Mouse (Mus musculus): ENCODE results near the gene Csf2rb2. TPM values are rescaled to one million over a fixed set of nuclear protein-coding genes. Genes with fewer than 3 reads are reported as not detected.
A peak's percentile ranks its signal among the peaks of the same experiment; 100 is the strongest.
"Not testable (repeated sequence)": the region's sequence is repeated elsewhere in the genome, so short reads cannot be mapped to it uniquely, and the experiment has no call there.

The Csf2rb2 gene
- polyA plus RNA-seq, 1 experiment from 2014 or later = 0.06 TPM

DNA sequence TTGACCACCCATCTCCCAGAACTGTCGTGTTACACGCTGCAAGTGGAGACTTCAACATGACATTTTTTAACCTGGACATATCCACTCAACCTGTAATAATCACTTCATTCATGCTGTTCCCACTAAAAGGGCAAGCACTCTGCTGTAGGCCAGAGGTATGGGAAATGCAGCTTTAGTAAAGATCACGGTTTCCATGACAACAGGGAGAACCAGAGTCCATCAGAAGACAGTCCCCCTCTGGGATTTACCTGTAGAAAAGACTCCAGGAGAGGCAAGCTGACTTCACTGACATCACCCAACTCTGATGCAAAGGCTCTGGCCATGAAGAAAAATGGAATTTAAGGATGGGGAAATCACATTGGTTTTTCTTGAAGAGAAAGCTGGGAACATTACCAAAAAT lies 42.2 kb downstream of the Csf2rb2 start:
- H3K9ac ChIP-seq (ENCODE audit: low read depth, low read length) = no peak overlapping the region
- no peak for ATAC-seq
- H3K4me3 ChIP-seq (ENCODE audit: low read length) = no peak overlapping the region
- no peaks in the 10 kb centered on the region for H3K27me3 ChIP-seq (replicated peaks; ENCODE audit: control insufficient read depth, insufficient read depth, low read length)
- H3K4me1 ChIP-seq (ENCODE audit: control insufficient read depth, insufficient read depth, low read depth, low read length) = no peaks in the 10 kb centered on the region
- no peaks in the 10 kb centered on the region for H3K9me3 ChIP-seq (ENCODE audit: control insufficient read depth, low read length)
- no peak overlapping the region for H3K4me2 ChIP-seq (ENCODE audit: low read length)
- no peak overlapping the region for H3K27ac ChIP-seq (ENCODE audit: low read depth, low read length)
- 73% methylated on average over 3 of the region's 3 CpGs for WGBS
- no peaks in the 10 kb centered on the region for H3K36me3 ChIP-seq (ENCODE audit: control insufficient read depth, insufficient read depth, low read length)

DNA sequence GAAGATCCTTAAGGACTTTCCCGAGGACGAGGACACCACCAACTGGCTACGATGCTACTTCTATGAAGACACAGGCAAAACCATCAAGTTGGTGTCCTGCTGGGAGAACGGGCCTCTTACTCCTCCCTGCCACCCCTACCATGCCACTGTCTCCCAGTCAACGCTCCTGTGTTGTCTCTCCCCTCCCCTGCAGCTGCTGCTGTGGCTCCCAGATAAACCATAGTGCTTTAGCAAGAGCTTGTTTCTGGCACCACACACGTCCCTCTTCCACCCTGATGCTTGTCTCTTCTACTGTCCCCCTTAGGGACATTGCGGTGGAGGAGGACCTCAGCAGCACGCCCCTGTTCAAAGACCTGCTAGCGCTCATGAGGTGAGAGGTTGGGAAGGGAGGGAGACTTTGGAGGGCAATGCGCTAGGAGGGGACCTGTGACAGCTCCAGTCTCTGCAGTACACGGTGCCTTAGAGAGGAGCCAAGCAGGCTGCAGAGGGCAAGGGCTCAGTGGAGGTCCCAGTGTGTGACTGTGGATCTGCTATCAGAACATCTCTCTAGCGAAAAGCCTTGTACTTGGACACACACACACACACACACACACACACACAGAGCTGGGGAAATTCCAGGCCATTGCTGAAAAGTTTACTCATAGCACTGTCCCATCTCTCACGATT lies 44.7 kb downstream of the Csf2rb2 start:
- no peak overlapping the region for H3K4me2 ChIP-seq (ENCODE audit: low read length)
- ATAC-seq = no peak
- H3K4me3 ChIP-seq (ENCODE audit: low read length) = no peak overlapping the region
- no peaks in the 10 kb centered on the region for H3K36me3 ChIP-seq (ENCODE audit: control insufficient read depth, insufficient read depth, low read length)
- 77% methylated on average over 13 of the region's 13 CpGs for WGBS
- no peak overlapping the region for H3K9ac ChIP-seq (ENCODE audit: low read depth, low read length)
- H3K27me3 ChIP-seq (replicated peaks; ENCODE audit: control insufficient read depth, insufficient read depth, low read length) = no peaks in the 10 kb centered on the region
- H3K27ac ChIP-seq (ENCODE audit: low read depth, low read length) = no peak overlapping the region
- no peaks in the 10 kb centered on the region for H3K9me3 ChIP-seq (ENCODE audit: control insufficient read depth, low read length)
- H3K4me1 ChIP-seq (ENCODE audit: control insufficient read depth, insufficient read depth, low read depth, low read length) = no peaks in the 10 kb centered on the region

DNA sequence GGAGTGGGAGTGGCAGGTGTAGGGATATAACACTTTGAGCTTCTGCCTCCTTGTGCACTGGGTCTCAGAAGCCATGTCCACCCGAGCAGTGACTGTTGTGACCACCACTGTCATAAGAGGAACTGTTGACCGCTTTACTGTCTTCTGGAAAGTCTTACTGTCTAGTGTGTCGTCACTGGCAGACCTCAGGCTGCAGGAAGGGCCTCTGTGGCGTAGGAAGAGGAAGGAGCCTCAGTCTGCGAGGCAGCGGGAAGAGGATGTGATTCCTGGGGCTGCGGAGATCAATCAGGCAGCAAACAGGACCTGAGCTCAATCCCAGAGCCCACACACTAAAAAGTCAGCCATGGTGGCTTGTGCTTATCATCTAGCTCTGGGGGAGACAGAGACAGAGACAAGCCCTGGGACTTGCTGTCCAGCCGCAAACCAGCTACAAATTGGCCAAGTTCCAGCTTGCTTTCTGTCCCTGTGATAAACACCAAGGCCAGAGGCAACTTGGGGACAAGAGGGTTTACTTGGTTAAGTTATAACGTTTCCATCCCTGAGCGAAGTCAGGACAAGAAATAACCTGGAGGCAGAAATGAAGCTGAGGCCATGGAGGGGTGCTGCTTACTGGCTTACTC lies 47.2 kb downstream of the Csf2rb2 start:
- H3K4me2 ChIP-seq (ENCODE audit: low read length) = no peak overlapping the region
- ATAC-seq = no peak
- H3K9me3 ChIP-seq (ENCODE audit: control insufficient read depth, low read length) = no peaks in the 10 kb centered on the region
- no peaks in the 10 kb centered on the region for H3K4me1 ChIP-seq (ENCODE audit: control insufficient read depth, insufficient read depth, low read depth, low read length)
- no peaks in the 10 kb centered on the region; the same call in 1 of the 2 replicates for H3K27me3 ChIP-seq (replicated peaks; ENCODE audit: control insufficient read depth, insufficient read depth, low read length)
- H3K4me3 ChIP-seq (ENCODE audit: low read length) = no peak overlapping the region
- WGBS = 82% methylated on average over 10 of the region's 10 CpGs
- no peak overlapping the region for H3K27ac ChIP-seq (ENCODE audit: low read depth, low read length)
- no peak overlapping the region; the same call in 1 of the 2 replicates for H3K9ac ChIP-seq (ENCODE audit: low read depth, low read length)
- no peaks in the 10 kb centered on the region for H3K36me3 ChIP-seq (ENCODE audit: control insufficient read depth, insufficient read depth, low read length)

DNA sequence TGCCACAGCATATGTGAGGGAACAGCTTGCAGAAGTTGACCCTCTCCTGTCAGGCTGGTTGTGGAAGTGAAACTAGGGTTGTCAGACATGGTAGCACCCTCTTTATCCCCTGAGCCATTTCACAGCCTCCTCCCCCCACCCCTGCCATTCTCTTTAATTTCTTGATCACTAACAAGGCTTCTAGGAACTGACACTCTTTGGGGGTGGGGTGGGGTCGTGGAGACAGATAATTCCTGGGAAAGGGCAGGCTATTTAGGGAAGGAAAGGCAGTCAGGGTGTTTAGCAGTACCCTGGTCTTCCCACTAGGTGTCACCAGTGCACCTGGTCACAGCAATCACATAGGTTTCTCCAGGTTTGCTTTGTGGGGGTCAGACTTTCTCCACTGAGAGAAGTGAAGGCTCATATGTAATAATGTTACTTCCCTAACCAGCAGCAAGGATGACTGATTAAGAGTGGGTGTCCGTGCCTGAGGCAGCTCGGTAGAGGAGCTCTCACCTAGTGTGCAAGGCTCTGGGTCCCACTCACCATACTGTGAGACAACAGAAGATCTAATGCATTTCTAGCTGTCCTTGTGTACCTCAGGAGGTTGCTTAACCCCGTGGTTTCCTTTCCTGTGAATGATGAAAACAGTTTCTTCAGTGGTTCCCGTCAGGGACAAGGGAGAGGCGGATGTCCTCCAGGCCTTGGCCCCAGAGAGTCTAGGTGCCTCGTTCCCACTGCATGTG lies 48.0 kb downstream of the Csf2rb2 start:
- H3K27me3 ChIP-seq (replicated peaks; ENCODE audit: control insufficient read depth, insufficient read depth, low read length) = no peaks in the 10 kb centered on the region; the same call in 1 of the 2 replicates
- peak overlapping the region; percentile 5; the same call in 1 of the 2 replicates for H3K9ac ChIP-seq (ENCODE audit: low read depth, low read length)
- H3K4me3 ChIP-seq (ENCODE audit: low read length) = no peak overlapping the region
- no peak overlapping the region for H3K27ac ChIP-seq (ENCODE audit: low read depth, low read length)
- H3K4me1 ChIP-seq (ENCODE audit: control insufficient read depth, insufficient read depth, low read depth, low read length) = no peaks in the 10 kb centered on the region
- no peaks in the 10 kb centered on the region for H3K36me3 ChIP-seq (ENCODE audit: control insufficient read depth, insufficient read depth, low read length)
- peak; percentile 73 for ATAC-seq
- no peaks in the 10 kb centered on the region for H3K9me3 ChIP-seq (ENCODE audit: control insufficient read depth, low read length)
- WGBS = 35% methylated on average over 7 of the region's 7 CpGs
- H3K4me2 ChIP-seq (ENCODE audit: low read length) = no peak overlapping the region

DNA sequence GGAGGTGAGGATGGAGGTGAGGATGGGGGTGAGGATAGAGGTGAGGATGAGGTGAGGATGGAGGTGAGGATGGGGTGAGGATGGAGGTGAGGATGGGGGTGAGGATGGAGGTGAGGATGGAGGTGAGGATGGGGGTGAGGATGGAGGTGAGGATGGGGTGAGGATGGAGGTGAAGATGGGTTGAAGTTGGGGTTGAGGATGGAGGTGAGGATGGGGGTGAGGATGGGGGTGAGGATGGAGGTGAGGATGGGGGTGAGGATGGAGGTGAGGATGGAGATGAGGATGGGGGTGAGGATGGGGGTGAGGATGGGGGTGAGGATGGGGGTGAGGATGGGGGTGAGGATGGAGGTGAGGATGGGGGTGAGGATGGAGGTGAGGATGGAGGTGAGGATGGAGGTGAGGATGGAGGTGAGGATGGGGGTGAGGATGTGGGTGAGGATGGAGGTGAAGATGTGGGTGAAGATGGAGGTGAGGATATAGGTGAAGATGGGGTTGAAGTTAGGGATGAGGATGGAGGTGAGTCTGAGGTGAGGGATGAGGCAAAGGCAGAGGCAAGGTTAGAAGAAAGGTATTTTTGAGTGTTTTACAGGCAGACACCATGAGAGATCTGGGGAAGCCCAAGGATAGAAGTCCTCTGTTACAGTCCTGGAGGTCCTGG lies 48.8 kb downstream of the Csf2rb2 start:
- H3K27me3 ChIP-seq (replicated peaks; ENCODE audit: control insufficient read depth, insufficient read depth, low read length); ATAC-seq; H3K36me3 ChIP-seq (ENCODE audit: control insufficient read depth, insufficient read depth, low read length); H3K9ac ChIP-seq (ENCODE audit: low read depth, low read length); H3K9me3 ChIP-seq (ENCODE audit: control insufficient read depth, low read length); H3K27ac ChIP-seq (ENCODE audit: low read depth, low read length); H3K4me2 ChIP-seq (ENCODE audit: low read length); H3K4me1 ChIP-seq (ENCODE audit: control insufficient read depth, insufficient read depth, low read depth, low read length); H3K4me3 ChIP-seq (ENCODE audit: low read length): not testable (repeated sequence)

DNA sequence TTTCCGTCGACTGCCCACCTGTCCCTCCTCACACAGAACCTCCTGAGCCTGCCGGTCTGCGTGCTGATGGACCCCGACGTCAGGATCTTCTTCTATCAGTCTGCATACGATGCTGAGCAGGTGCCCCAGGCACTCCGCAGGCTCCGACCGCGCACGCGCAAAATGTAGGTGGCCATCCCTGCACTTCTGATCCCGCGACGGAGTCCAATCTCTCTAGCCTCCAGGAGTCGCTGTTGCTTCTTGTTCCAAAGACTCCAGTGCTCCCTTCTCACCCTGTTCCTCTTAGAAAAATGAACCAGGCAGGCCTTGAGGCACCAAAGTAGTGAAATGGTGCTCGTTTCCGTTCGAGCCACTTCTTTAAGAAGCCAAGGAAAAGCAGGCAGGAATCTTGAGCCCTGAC lies 50.8 kb downstream of the Csf2rb2 start:
- Histone ChIP-seq H3K4me3 (ENCODE audit: low read length) (no peak overlapping the region), H3K36me3 (ENCODE audit: control insufficient read depth, insufficient read depth, low read length) (no peaks in the 10 kb centered on the region), H3K27me3 (replicated peaks; ENCODE audit: control insufficient read depth, insufficient read depth, low read length) (no peaks in the 10 kb centered on the region; the same call in 1 of the 2 replicates), H3K9me3 (ENCODE audit: control insufficient read depth, low read length) (no peaks in the 10 kb centered on the region), H3K27ac (ENCODE audit: low read depth, low read length) (no peak overlapping the region), H3K4me2 (ENCODE audit: low read length) (peak overlapping the region; percentile 12; the same call in 1 of the 2 replicates), H3K9ac (ENCODE audit: low read depth, low read length) (no peak overlapping the region), H3K4me1 (ENCODE audit: control insufficient read depth, insufficient read depth, low read depth, low read length) (no peaks in the 10 kb centered on the region)
- 21% methylated on average over 20 of the region's 20 CpGs for WGBS
- ATAC-seq = 0 out of 2 replicates have a peak, but pooled peaks have one; percentile 34

DNA sequence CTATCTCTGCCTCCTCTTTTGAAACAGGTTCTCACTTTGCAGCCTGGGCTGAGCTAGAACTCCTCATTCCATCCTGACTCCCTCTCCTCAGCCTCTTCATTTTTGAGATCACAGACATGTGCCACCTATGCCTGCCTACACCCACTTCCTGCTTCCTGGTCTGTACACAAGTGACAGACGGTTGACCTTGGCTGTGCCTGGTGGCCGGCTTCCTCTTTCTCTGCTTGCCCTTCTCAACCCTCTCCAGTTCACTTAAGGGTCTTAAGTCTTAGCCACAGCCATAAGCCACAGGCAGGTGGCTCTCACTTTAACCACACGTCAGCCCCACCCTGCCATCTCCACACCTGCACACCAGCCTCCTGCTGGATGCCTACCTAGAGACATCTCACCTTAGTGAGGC lies 57.1 kb downstream of the Csf2rb2 start:
- no peak for ATAC-seq
- Histone ChIP-seq H3K27ac (ENCODE audit: low read depth, low read length) (no peak overlapping the region), H3K4me2 (ENCODE audit: low read length) (no peak overlapping the region), H3K36me3 (ENCODE audit: control insufficient read depth, insufficient read depth, low read length) (no peaks in the 10 kb centered on the region), H3K9ac (ENCODE audit: low read depth, low read length) (no peak overlapping the region), H3K27me3 (replicated peaks; ENCODE audit: control insufficient read depth, insufficient read depth, low read length) (no peaks in the 10 kb centered on the region; the same call in 1 of the 2 replicates), H3K4me3 (ENCODE audit: low read length) (no peak overlapping the region), H3K9me3 (ENCODE audit: control insufficient read depth, low read length) (no peaks in the 10 kb centered on the region), H3K4me1 (ENCODE audit: control insufficient read depth, insufficient read depth, low read depth, low read length) (no peaks in the 10 kb centered on the region)
- WGBS = 80% methylated on average over 3 of the region's 3 CpGs

DNA sequence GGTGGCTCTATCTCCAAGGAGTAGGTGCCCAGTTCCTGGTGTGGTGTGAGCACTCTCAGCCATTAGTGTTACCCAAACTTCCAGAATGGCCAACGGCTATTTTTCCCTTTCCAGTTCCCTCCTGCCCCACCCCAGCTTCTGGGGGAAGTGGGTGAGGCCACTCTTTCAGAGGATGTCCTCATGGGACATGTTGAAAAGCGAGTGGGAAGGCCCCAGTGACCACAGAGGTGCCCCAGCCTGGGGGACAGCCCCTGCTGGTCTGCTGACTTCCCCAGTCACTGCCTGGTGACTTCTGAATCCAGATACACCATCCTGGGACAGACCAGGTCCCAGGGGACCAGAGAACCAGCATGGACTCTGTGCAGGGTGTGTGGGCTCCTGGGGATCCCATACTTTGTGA lies 57.9 kb downstream of the Csf2rb2 start:
- H3K4me1 ChIP-seq (ENCODE audit: control insufficient read depth, insufficient read depth, low read depth, low read length) = no peaks in the 10 kb centered on the region
- no peak overlapping the region for H3K4me3 ChIP-seq (ENCODE audit: low read length)
- H3K9ac ChIP-seq (ENCODE audit: low read depth, low read length) = no peak overlapping the region
- H3K27me3 ChIP-seq (replicated peaks; ENCODE audit: control insufficient read depth, insufficient read depth, low read length) = no peaks in the 10 kb centered on the region
- H3K4me2 ChIP-seq (ENCODE audit: low read length) = no peak overlapping the region
- H3K36me3 ChIP-seq (ENCODE audit: control insufficient read depth, insufficient read depth, low read length) = no peaks in the 10 kb centered on the region
- no peak overlapping the region for H3K27ac ChIP-seq (ENCODE audit: low read depth, low read length)
- ATAC-seq = no peak
- WGBS = 54% methylated on average over 2 of the region's 2 CpGs
- H3K9me3 ChIP-seq (ENCODE audit: control insufficient read depth, low read length) = no peaks in the 10 kb centered on the region
